ENCODE assay signal across 8 mouse cellular contexts in genomic region chr13:65240509-65241098, GRCm38 (mm10). TPM values are rescaled to one million over a fixed set of nuclear protein-coding genes. Genes with fewer than 3 reads are reported as not detected.
DNase-seq lines count a peak whose midpoint lies in the region; ATAC-seq and TF ChIP-seq lines count a peak whose summit lies in the region.

No protein-coding gene starts in this region.

- ATAC-seq in kidney, embryonic 15.5 days (replicated peaks; ENCODE audit: low FRiP score): peak; percentile 95
- ATAC-seq in monocyte, adult 5-6 weeks (replicated peaks; ENCODE audit: insufficient number of reproducible peaks, low FRiP score, low TSS enrichment, poor library complexity, severe bottlenecking): peak; percentile 73

- H3K4me1 ChIP-seq in embryonic fibroblast, embryonic 13.5 days (ENCODE audit: control insufficient read depth, insufficient read depth, low read length): no peaks in the 10 kb centered on the region
- H3K4me1 ChIP-seq in kidney, embryonic 15.5 days: peaks cover 16% of the 10 kb centered on the region

- H3K27ac ChIP-seq in embryonic fibroblast, embryonic 13.5 days (ENCODE audit: insufficient read depth, low read length): peak overlapping the region; percentile 29
- H3K27ac ChIP-seq in kidney, embryonic 15.5 days: peak overlapping the region; percentile 96

- H3K36me3 ChIP-seq in kidney, embryonic 15.5 days: peaks cover 13% of the 10 kb centered on the region; the same call in 1 of the 2 replicates

- peak; percentile 90 for TF ChIP-seq POLR2A in embryonic fibroblast, embryonic 13.5 days (IDR thresholded peaks at IDR 0.05; ENCODE audit: low read depth, low read length)

- H3K4me2 ChIP-seq in kidney, embryonic 15.5 days: peak overlapping the region; percentile 96

- peaks cover 17% of the 10 kb centered on the region for H3K9me3 ChIP-seq in kidney, embryonic 15.5 days (replicated peaks)

- TF ChIP-seq CTCF in embryonic fibroblast, embryonic 13.5 days (IDR thresholded peaks at IDR 0.05; ENCODE audit: borderline replicate concordance, insufficient read depth, low read length): no peak

- DNase-seq in 416B (ENCODE audit: low read depth) (peak; percentile 97), liver (peak; percentile 95)
- DNase-seq in adrenal gland, postnatal 4 days (ENCODE audit: low spot score in 2 of 2): peak; percentile 82 to 95
- peak; percentile 96 for DNase-seq in heart, adult 9 months (ENCODE audit: low spot score in 2 of 2)
- peak; percentile 94 to 98 for DNase-seq in spleen, postnatal 4 days (ENCODE audit: low spot score in 2 of 2)

- no peaks in the 10 kb centered on the region for H3K27me3 ChIP-seq in kidney, embryonic 15.5 days

- H3K9ac ChIP-seq in kidney, embryonic 15.5 days: peak overlapping the region; percentile 59

- peak overlapping the region; percentile 61 for H3K4me3 ChIP-seq in embryonic fibroblast, embryonic 13.5 days (ENCODE audit: insufficient read depth, low read length)
- H3K4me3 ChIP-seq in kidney, embryonic 15.5 days (replicated peaks): peak overlapping the region; percentile 85

- WGBS in kidney, embryonic 15.5 days: 1% methylated on average over 28 of the region's 28 CpGs

RNA-seq across cellular contexts. Expression of gene Gm10775, which starts 18.7 kb away (rescaled TPM):
- total RNA-seq in adrenal gland, postnatal 4 days (2021): not detected
- polyA plus RNA-seq in embryonic fibroblast, embryonic 13.5 days (2011; ENCODE audit: insufficient read length, low read depth, missing spikeins): not detected in 2 replicates
- not detected in 2 replicates for polyA plus RNA-seq in kidney, embryonic 15.5 days (2015; fragmentation: Nextera tagmentation; extraction: Ambion mirVana)
- not detected in 3 replicates for total RNA-seq in monocyte, adult 5-6 weeks (2017)

RNA-seq across cellular contexts. Expression of gene Nlrp4f, which starts 34.8 kb away (rescaled TPM):
- total RNA-seq in adrenal gland, postnatal 4 days (2021): under 1 TPM in 1 of 2 experiments, not detected in 1; 0.39 TPM
- polyA plus RNA-seq in embryonic fibroblast, embryonic 13.5 days (2011; ENCODE audit: insufficient read length, low read depth, missing spikeins): not detected in 2 replicates
- not detected in 2 replicates for polyA plus RNA-seq in kidney, embryonic 15.5 days (2015; fragmentation: Nextera tagmentation; extraction: Ambion mirVana)
- not detected in 3 replicates for total RNA-seq in monocyte, adult 5-6 weeks (2017)

RNA-seq across cellular contexts. Expression of gene Zfp369, which starts 38.0 kb away (rescaled TPM):
- 10 to 100 TPM; 41.4 to 45.7 TPM for total RNA-seq in adrenal gland, postnatal 4 days (2021)
- polyA plus RNA-seq in embryonic fibroblast, embryonic 13.5 days (2011; ENCODE audit: insufficient read length, low read depth, missing spikeins): 23.8 and 26.9 TPM in 2 replicates
- polyA plus RNA-seq in kidney, embryonic 15.5 days (2015; fragmentation: Nextera tagmentation; extraction: Ambion mirVana): 10.4 and 11.0 TPM in 2 replicates
- 20.6 to 43.1 TPM (median 27.9 TPM) in 3 replicates for total RNA-seq in monocyte, adult 5-6 weeks (2017)

Comparison
In these comparisons a context has a peak if more than half of its experiments do, and no peak if none do; other contexts are left out.
1. Peak in every context shown above with its lines: DNase-seq, ATAC-seq, H3K4me3 ChIP-seq and H3K27ac ChIP-seq.